Mouse (Mus musculus) spleen, postnatal 4 days (tissue): ENCODE measurements around the gene Cyp2d22.
A peak's percentile ranks its signal among the peaks of the same experiment; 100 is the strongest.

ENCODE experiments used
- DNase-seq, 2 experiments: peaks; one replicate each; pipeline ENCODE4 v3.0.0; 2022; ENCODE audit warnings: low spot score in 2 of 2

Cyp2d22 gene

GRCm38 (mm10) chr15:82376393-82377138 lies 3.5 kb downstream of the Cyp2d22 start:
- DNase-seq = peak in 1 of 2 experiments; percentile 42

DNA sequence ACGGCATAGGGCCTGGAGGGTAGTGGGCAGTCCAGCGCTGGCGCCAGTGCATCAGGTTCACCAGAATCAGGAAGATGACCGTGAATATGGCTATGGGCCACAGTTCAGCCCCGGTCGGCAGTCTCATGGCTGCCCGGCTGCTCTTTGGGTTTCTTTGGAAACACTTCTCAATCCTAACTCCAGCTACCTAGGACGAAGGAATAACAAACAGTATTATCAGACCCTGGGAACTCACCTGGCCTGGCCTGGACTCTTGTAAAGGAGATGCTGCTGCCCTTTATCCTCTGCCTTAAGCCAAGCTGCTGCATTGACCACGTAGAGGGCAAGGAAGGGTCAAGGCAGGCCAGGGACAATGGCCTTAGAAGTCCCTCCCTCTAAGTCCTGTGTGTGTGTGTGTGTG lies 4.2 kb downstream of the Cyp2d22 start:
- peak in 1 of 2 experiments; percentile 49 for DNase-seq

DNA sequence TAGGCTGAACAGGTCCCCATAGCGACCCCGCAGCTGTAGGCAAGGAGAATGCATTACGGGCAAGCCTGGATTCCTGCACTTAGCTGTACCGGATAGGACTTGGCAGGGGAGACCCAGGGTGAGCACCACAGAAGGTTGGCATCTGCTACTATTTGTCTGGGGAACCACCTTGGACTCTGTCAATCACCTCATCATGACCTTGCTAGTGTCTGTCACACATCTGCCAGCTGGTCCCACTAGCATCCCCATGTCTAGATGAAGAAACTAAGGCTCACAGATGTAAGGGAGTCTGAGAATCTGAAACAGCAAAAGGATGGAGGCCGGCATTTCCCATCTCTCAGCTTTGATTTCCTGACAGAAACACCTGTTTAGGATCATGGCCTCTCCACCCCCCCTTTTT lies 5.6 kb downstream of the Cyp2d22 start:
- no peak for DNase-seq

GRCm38 (mm10) chr15:82372991-82373390 lies 7.1 kb downstream of the Cyp2d22 start:
- peak in 1 of 2 experiments; percentile 57 for DNase-seq

GRCm38 (mm10) chr15:82372446-82372845 lies 7.6 kb downstream of the Cyp2d22 start:
- peak in 1 of 2 experiments; percentile 53 for DNase-seq

DNA sequence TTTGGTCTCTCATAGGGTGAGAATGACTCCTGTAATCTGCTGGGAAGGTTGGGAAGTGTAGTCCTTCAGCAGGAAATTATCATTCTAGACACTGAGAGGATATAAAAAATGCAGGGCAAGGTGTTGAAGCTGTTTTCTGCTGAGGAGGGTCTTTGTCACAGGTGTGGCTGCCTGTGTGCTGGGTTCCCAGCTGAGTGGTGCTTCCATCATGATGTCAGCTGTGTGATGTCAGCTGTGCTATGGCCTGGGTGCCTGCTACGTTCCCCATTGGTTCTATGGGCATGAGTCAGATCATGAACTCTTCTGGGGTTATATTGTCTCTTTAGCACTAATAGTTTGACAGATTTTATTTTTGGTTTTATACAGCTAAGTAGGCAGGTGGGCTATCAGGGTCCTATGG lies 11.2 kb downstream of the Cyp2d22 start:
- no peak for DNase-seq

DNA sequence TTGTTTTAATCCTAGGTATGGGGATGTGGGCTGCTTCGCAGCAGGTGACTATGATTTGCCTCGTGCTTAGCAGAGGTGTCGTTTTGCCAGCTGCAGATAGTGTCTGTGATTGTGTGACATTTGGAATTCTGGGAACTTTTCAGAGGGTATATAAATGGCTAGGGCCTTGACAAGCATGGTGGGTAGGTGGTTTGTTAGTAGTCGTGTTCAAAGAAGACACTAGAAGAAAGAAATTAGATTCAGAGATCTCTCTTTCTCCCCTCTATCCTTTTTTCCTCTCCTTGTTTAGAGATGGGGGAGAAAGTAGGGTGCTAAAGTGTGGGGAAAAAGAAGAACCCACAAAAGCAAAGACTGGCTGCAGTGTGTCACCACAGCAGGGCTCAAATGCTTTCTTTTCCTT lies 11.9 kb downstream of the Cyp2d22 start:
- DNase-seq = no peak

GRCm38 (mm10) chr15:82364561-82364960 lies 15.5 kb downstream of the Cyp2d22 start:
- peak in 1 of 2 experiments; percentile 4 for DNase-seq

GRCm38 (mm10) chr15:82363801-82364200 lies 16.3 kb downstream of the Cyp2d22 start:
- DNase-seq = peak in 1 of 2 experiments; percentile 4

GRCm38 (mm10) chr15:82362234-82362633 lies 17.8 kb downstream of the Cyp2d22 start:
- peak in 1 of 2 experiments; percentile 7 for DNase-seq

- peak in 1 of 2 experiments; percentile 11 for DNase-seq
These were observed 18.5 kb downstream of the Cyp2d22 start for GRCm38 (mm10) chr15:82361459-82362018.

GRCm38 (mm10) chr15:82358431-82359260 lies 21.4 kb downstream of the Cyp2d22 start:
- no peak for DNase-seq

- DNase-seq = peak; percentile 98 to 99
These were observed 25.7 kb downstream of the Cyp2d22 start, which contains the start of gene Ndufa6 for GRCm38 (mm10) chr15:82354126-82354945. TSS of gene Ndufa6 (minus strand) at chr15:82354322.

DNA sequence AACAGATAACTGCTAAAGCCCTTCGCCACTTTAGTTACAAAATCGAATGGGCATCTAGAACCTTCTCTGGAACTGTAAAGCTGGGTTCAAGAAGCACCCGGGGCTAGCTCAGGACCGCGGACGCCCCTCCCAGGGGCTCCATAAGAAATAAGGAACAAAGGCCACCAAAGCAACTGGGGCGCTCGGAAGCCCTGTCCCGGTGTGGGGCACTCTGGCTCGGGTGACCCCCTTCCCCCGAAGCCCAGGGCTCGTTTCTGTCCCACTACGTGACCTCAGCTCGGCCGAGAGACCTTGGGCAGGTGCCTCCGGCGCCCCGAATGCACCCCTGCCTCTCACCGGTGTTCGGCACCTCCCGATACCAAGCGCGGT lies 26.3 kb downstream of the Cyp2d22 start:
- DNase-seq = no peak

GRCm38 (mm10) chr15:82353078-82353744 lies 26.8 kb downstream of the Cyp2d22 start:
- DNase-seq = peak; percentile 18 to 71

DNA sequence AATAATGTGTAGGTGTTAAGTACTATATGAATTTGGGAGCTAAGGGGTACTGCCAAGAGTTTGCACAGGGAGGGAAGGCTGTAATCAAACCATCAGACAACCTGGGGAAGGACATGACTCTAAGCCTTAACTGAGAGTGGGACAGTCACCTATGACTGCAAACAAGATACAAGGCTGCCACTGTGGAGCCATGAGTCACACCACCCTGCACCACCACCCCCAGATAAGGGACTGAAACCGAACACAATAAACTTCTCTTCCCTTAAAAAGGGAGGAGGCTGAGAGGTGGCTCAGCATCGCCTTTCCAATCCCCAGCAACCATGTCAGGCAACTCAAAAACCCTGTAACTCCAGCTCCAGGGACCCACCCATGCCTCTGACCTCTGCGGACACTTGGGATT lies 28.6 kb downstream of the Cyp2d22 start:
- no peak for DNase-seq

DNA sequence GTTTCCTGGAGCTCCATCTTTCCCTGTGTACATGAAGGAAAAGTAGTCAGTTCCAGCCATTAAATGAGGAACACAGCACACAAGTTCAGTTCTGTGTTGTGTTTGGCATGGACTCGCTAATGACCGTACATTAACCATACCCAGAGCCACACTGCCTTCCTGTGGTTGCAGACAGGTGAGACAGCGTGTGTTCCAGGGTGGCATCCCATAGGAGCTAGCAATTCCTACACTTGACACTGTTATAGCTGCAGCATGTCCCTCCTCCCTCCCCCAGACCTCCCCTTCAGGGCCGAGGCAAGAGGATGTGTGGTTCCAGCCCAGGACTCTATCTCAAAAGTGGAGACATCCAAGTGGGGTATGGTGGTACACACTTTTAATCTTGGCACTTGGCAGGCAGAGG lies 29.7 kb downstream of the Cyp2d22 start:
- no peak for DNase-seq

DNA sequence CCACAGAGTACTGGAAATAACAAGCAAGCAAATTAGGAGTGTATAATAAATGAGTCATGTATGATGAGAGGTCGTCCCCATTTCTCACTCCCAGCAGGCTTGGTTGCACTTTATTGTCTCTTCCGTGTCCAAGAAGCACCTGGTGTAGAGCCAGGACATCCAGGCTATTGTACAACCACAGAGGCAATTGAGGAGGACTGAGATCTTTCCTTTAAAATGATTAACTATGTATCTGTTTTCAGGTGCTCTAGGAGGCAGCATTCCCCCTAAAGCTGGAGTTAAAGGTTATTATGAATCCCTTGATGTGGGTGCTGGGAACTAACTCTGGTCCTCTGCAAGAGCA lies 31.1 kb downstream of the Cyp2d22 start:
- no peak for DNase-seq

- DNase-seq = no peak
These were observed 31.6 kb downstream of the Cyp2d22 start for GRCm38 (mm10) chr15:82348258-82348998.

DNA sequence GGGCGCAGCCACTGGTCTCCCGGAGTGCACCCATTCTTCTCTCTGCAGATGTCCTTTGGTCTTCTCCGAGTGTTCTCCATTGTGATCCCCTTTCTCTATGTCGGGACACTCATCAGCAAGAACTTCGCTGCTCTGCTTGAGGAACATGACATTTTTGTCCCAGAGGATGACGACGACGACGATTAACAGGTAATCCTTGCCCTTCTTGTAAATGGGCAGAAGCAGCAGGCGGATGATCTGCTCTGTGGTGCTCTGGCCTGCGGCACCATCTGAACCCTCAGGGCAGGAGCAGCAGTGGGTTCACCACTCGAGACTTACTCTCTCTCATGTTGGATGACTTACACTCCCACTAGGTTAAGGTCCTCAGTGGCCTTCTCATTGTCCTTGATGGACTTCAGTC lies 32.2 kb downstream of the Cyp2d22 start:
- no peak for DNase-seq

- DNase-seq = no peak
These were observed 32.8 kb downstream of the Cyp2d22 start for GRCm38 (mm10) chr15:82347303-82347676.
